Mouse (Mus musculus) embryonic facial prominence, embryonic 15.5 days (tissue): ENCODE results near the gene Zfp938. TPM values are rescaled to one million over a fixed set of nuclear protein-coding genes. Genes with fewer than 3 reads are reported as not detected.

Experiments
- ATAC-seq: fragments of 200-750 bp; cut with Nextera tagmentation; 2 replicates; pipeline ENCODE4 v1.8.0; 2017; ENCODE audit warnings: low read depth, moderate TSS enrichment; ENCODE audit not compliant: insufficient number of reproducible peaks, low FRiP score, low TSS enrichment
- H3K27ac ChIP-seq: fragments of 300-500 bp; sonication (generic); replicated peaks from 2 replicates; pipeline ENCODE4 v1.5.1; 2015; ENCODE audit warnings: mild to moderate bottlenecking, inconsistent platforms
- H3K27me3 ChIP-seq: fragments of 300-500 bp; sonication (generic); 2 replicates; pipeline ENCODE4 v1.6.1; 2015; ENCODE audit warnings: inconsistent platforms
- H3K36me3 ChIP-seq: fragments of 300-500 bp; sonication (generic); 2 replicates; pipeline ENCODE4 v1.6.1; 2015; ENCODE audit warnings: mild to moderate bottlenecking, inconsistent platforms
- H3K4me1 ChIP-seq: fragments of 300-500 bp; sonication (generic); 2 replicates; pipeline ENCODE4 v1.6.1; 2015; ENCODE audit warnings: inconsistent platforms
- H3K4me2 ChIP-seq: fragments of 300-500 bp; sonication (generic); replicated peaks from 2 replicates; pipeline ENCODE4 v1.6.1; 2015; ENCODE audit warnings: mild to moderate bottlenecking, inconsistent platforms
- H3K4me3 ChIP-seq: fragments of 300-500 bp; sonication (generic); replicated peaks from 2 replicates; pipeline ENCODE4 v1.5.1; 2015; ENCODE audit warnings: mild to moderate bottlenecking, inconsistent platforms
- H3K9ac ChIP-seq: fragments of 300-500 bp; sonication (generic); 2 replicates; pipeline ENCODE4 v1.6.1; 2015; ENCODE audit warnings: inconsistent platforms
- H3K9me3 ChIP-seq: fragments of 300-500 bp; sonication (generic); replicated peaks from 2 replicates; pipeline ENCODE4 v1.6.1; 2016; ENCODE audit warnings: inconsistent platforms
- WGBS: fragments of 180-500 bp; shearing (Covaris S2); methylation state at CpG from one replicate; pipeline ENCODE4 v1.1.7; 2015; 5-methylcytosine and 5-hydroxymethylcytosine counted together
- polyA plus RNA-seq: library from polyadenylated mRNA; unstranded; fragments of >200 nt; fragmentation: Nextera tagmentation; extraction: Ambion mirVana; gene quantifications from 2 replicates; pipeline ENCODE4 v1.2.1, GENCODE M21; 2015

The Zfp938 gene
- 15.2 and 15.9 TPM in 2 replicates for polyA plus RNA-seq

DNA sequence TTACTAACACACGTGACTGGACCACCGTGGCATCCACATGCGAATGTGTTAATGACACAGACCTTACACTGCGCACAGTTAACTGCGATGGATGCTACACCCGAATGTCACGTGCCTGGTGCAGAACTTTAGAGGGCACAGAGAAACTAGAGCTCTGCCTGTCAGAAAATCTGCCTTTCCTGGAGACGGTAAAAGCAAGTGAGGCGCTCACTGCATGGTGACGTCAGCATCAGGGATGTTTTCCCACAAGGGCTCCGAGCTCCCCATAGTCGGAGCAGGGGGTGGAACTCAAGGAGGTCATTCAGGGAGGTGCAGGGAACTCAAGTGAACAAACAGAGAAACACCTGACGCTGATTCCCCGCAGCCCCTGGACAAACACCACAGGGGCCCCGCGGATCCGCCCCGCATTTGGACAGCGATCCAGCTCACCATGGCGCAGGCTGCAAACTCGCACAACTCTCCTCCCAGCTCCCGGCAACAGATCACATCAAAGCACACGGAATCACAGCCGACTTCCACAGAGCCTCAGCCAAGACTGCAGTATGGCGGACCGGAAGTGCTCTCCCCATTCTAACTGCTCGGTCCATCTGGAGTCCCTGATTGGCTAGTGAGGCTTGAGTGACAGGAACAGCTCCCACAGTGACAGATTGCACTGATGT, at the start of gene Zfp938:
Zfp938 (minus strand) TSS at position 539 of the 659 bp plus-strand sequence.
- no peaks in the 10 kb centered on the region for H3K27me3 ChIP-seq
- ATAC-seq = peak; percentile 97
- peaks cover 14% of the 10 kb centered on the region for H3K36me3 ChIP-seq
- H3K9me3 ChIP-seq = peaks cover 23% of the 10 kb centered on the region; the same call in 1 of the 2 replicates
- H3K4me2 ChIP-seq = peak within 1 kb of the TSS; percentile 55
- H3K4me3 ChIP-seq = peak within 1 kb of the TSS; percentile 69
- no peaks in the 10 kb centered on the region; the same call in 1 of the 2 replicates for H3K4me1 ChIP-seq
- peak within 1 kb of the TSS; percentile 85 for H3K27ac ChIP-seq
- peak within 1 kb of the TSS; percentile 59 for H3K9ac ChIP-seq
- under 1% methylated on average over 27 of the region's 27 CpGs for WGBS

DNA sequence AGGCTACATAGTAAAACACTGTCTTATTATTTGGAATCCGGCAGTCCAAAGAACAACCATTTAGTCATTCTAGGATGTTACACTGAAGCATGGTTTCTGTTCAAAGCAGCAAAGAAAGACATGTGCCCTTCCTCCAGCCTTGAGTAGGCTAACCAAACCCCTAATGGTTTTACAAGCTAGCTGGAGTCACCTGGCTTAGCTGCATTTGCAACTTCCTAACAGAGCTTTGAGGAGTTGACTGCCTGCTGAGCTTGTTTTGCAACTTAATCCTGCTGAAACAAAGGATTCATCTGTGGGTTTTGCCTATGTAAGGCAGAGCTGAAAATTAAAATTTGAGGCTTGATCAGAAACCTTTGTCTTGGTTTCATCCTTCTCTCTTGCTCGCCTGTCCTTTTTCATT, 16.3 kb upstream of the Zfp938 start:
- Histone ChIP-seq H3K9me3 (no peaks in the 10 kb centered on the region), H3K4me3 (no peak overlapping the region), H3K27ac (no peak overlapping the region), H3K4me2 (no peak overlapping the region), H3K4me1 (no peaks in the 10 kb centered on the region), H3K36me3 (no peaks in the 10 kb centered on the region), H3K27me3 (no peaks in the 10 kb centered on the region), H3K9ac (no peak overlapping the region)
- ATAC-seq = no peak
- 73% methylated on average over 2 of the region's 2 CpGs for WGBS

DNA sequence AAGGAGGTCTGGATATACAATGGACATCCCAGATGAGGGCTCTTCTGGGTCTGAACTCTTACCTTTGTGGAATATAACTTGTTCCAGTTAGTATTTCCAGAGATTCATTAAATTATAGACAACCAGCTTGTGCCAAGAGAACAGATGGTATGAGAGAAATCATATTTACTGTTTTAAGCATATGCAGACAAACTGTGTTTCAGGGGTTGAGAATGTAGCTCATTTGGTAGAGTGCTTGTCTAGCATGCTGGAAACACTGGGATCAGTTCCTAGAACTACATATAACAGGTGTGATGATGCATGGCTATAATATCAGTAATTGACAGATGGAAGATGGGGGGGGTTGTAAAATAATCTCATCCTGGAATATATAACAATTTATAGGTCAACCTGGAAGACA, 3.9 kb upstream of the Zfp938 start:
- H3K27ac ChIP-seq = no peak overlapping the region
- H3K4me1 ChIP-seq = no peaks in the 10 kb centered on the region; the same call in 1 of the 2 replicates
- H3K27me3 ChIP-seq = no peaks in the 10 kb centered on the region
- no peak for ATAC-seq
- H3K4me3 ChIP-seq = no peak overlapping the region
- no peaks in the 10 kb centered on the region for H3K36me3 ChIP-seq
- H3K4me2 ChIP-seq = no peak overlapping the region
- H3K9me3 ChIP-seq = no peaks in the 10 kb centered on the region
- H3K9ac ChIP-seq = no peak overlapping the region

DNA sequence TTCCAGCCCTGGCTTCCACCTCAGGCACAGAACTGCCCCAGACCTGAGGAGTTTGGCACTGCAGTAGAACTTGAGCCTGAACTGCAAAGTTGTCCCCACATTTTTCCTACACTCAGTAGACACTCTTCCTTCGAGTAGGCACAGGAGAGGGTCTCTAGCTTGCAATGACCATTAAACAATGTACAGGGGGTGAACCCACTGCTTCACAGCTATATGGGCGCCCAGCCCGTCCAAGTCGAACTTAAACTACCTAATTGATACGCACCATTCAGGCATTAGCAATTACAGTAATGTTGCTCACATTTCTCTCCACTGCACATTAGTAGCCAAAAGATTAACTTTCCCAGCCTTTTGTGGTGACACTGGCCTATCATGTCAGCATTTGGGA, 315 bp upstream of the Zfp938 start:
- H3K36me3 ChIP-seq = peaks cover 11% of the 10 kb centered on the region
- no peaks in the 10 kb centered on the region; the same call in 1 of the 2 replicates for H3K4me1 ChIP-seq
- H3K4me2 ChIP-seq = peak overlapping the region; percentile 55
- H3K27me3 ChIP-seq = no peaks in the 10 kb centered on the region
- peak; percentile 27; the same call in 1 of the 2 replicates for ATAC-seq
- H3K4me3 ChIP-seq = peak overlapping the region; percentile 69
- H3K9ac ChIP-seq = peak overlapping the region; percentile 59; the same call in 1 of the 2 replicates
- WGBS = 69% methylated on average over 5 of the region's 5 CpGs
- H3K27ac ChIP-seq = no peak overlapping the region; the same call in 1 of the 2 replicates
- peaks cover 18% of the 10 kb centered on the region; the same call in 1 of the 2 replicates for H3K9me3 ChIP-seq

DNA sequence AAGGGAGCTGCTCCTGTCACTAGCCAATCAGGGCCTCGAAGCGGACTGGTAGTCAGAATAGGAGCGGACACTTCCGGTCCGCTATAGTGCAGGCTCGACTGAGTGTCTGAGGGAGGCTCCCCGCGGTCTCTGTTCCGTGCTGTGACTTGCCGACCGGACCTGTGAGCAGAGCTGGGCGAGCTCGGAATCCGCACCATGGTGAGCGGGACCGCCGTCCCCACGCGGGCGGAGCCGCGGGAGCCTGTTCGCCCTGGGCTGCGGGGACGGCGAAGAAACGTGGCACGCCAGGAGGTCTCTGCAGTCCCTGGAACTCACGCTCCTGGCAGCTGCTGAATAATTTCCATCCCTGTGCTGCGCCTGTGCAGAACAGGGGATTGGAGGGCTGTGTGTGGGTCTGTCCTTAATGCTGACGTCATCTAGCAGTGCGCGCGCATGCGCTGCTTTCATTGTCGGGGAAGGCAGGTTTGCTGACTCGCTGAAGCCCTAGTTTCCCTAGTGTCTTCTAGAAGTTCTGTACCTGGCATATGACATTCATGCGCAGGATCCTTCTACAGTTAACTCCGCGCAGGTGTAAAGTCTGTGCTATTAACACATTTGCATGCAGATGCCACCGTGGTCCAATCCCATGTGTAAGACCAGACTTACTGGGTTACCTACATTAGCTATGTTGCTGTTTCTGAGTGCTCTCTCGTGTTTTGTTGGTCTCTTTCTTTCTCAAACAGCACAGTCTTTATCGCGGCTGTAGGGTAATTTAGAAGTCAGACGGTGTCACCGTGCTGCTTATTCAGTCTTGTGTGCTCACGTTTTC, 62.6 kb downstream of the Zfp938 start:
- ATAC-seq = peak; percentile 99
- WGBS = 6% methylated on average over 47 of the region's 47 CpGs
- no peaks in the 10 kb centered on the region for H3K9me3 ChIP-seq

More for the DNA sequence above, 62.6 kb downstream of the Zfp938 start:
- Histone ChIP-seq H3K4me2 (peak overlapping the region; percentile 64), H3K27me3 (no peaks in the 10 kb centered on the region), H3K4me3 (peak overlapping the region; percentile 64), H3K9ac (peak overlapping the region; percentile 53; the same call in 1 of the 2 replicates), H3K27ac (peak overlapping the region; percentile 96), H3K36me3 (no peaks in the 10 kb centered on the region), H3K4me1 (0 out of 2 replicates have a peak, but pooled peaks cover 5% of the 10 kb centered on the region)

Other genes with a start within 250 kb of the Zfp938 start
- 11.4 and 12.1 TPM in 2 replicates for gene Zfp873, start 193.2 kb downstream of the Zfp938 start, polyA plus RNA-seq
- gene BC024063, start 157.9 kb downstream of the Zfp938 start, polyA plus RNA-seq = 4.3 TPM in 2 replicates
- gene AU041133, start 113.3 kb downstream of the Zfp938 start, polyA plus RNA-seq = 5.3 and 5.4 TPM in 2 replicates
- gene 4932415D10Rik, start 75.3 kb upstream of the Zfp938 start, polyA plus RNA-seq = not detected in 2 replicates
- 8.2 and 10.4 TPM in 2 replicates for gene Gm4924, start 113.0 kb upstream of the Zfp938 start, polyA plus RNA-seq